ENCODE assay signal across 9 mouse cellular contexts in genomic region chr6:54272556-54273378, GRCm38 (mm10). TPM values are rescaled to one million over a fixed set of nuclear protein-coding genes. Genes with fewer than 3 reads are reported as not detected.
DNase-seq lines count a peak whose midpoint lies in the region; ATAC-seq and TF ChIP-seq lines count a peak whose summit lies in the region.
"Had no signal": no experiment of that assay in that cellular context is flagged by ENCODE, and none has a peak within 500 bp of the region (broad histone marks: within the 10 kb centered on the region; RNA-seq: fewer than 3 reads in every experiment).

No protein-coding gene starts in this region.

- no peak overlapping the region for H3K27ac ChIP-seq in forebrain, embryonic 11.5 days (ENCODE audit: low read depth, low read length)
- H3K27ac ChIP-seq in forebrain, embryonic 13.5 days, result no peak overlapping the region
- H3K27ac ChIP-seq in embryonic facial prominence, embryonic 10.5 days (replicated peaks), result peak overlapping the region; percentile 82
- H3K27ac ChIP-seq in lung, postnatal 0 days (ENCODE audit: low read length), result no peak overlapping the region

- peaks cover 9% of the 10 kb centered on the region; the same call in 1 of the 2 replicates for H3K4me1 ChIP-seq in forebrain, embryonic 11.5 days (replicated peaks; ENCODE audit: control insufficient read depth, insufficient read depth, low read length)
- peaks cover 19% of the 10 kb centered on the region for H3K4me1 ChIP-seq in forebrain, embryonic 13.5 days
- peaks cover 65% of the 10 kb centered on the region for H3K4me1 ChIP-seq in embryonic facial prominence, embryonic 10.5 days
- no peaks in the 10 kb centered on the region for H3K4me1 ChIP-seq in lung, postnatal 0 days (ENCODE audit: insufficient read depth, low read depth, low read length)

- no peaks in the 10 kb centered on the region for H3K9me3 ChIP-seq in forebrain, embryonic 11.5 days (ENCODE audit: control insufficient read depth, low read length)
- no peaks in the 10 kb centered on the region for H3K9me3 ChIP-seq in forebrain, embryonic 13.5 days (replicated peaks)
- no peaks in the 10 kb centered on the region for H3K9me3 ChIP-seq in embryonic facial prominence, embryonic 10.5 days
- H3K9me3 ChIP-seq in lung, postnatal 0 days (ENCODE audit: low read length), result no peaks in the 10 kb centered on the region

- intact Hi-C loops in gastrocnemius, postnatal 36 days (cut with DNase I), result no loop called here

- 59% methylated on average over 14 of the region's 14 CpGs for WGBS in forebrain, embryonic 11.5 days
- 65% methylated on average over 14 of the region's 14 CpGs for WGBS in forebrain, embryonic 13.5 days
- 39% methylated on average over 14 of the region's 14 CpGs for WGBS in embryonic facial prominence, embryonic 10.5 days
- WGBS in lung, postnatal 0 days, result 48% methylated on average over 14 of the region's 14 CpGs

- no peak for ATAC-seq in forebrain, embryonic 11.5 days (replicated peaks; ENCODE audit: low FRiP score)
- ATAC-seq in forebrain, embryonic 13.5 days, result no peak
- peak; percentile 80 for ATAC-seq in lung, postnatal 0 days

- no peak overlapping the region for H3K9ac ChIP-seq in forebrain, embryonic 11.5 days (ENCODE audit: low read length)
- no peak overlapping the region for H3K9ac ChIP-seq in forebrain, embryonic 13.5 days
- H3K9ac ChIP-seq in lung, postnatal 0 days (replicated peaks; ENCODE audit: low read depth), result no peak overlapping the region

- TF ChIP-seq CTCF in lung, postnatal 0 days (IDR thresholded peaks at IDR 0.05), result no peak

- no peaks in the 10 kb centered on the region for H3K36me3 ChIP-seq in forebrain, embryonic 11.5 days (ENCODE audit: control insufficient read depth, insufficient read depth, low read length)
- H3K36me3 ChIP-seq in forebrain, embryonic 13.5 days (ENCODE audit: poor library complexity, severe bottlenecking), result no peaks in the 10 kb centered on the region
- H3K36me3 ChIP-seq in embryonic facial prominence, embryonic 10.5 days (replicated peaks), result no peaks in the 10 kb centered on the region
- no peaks in the 10 kb centered on the region for H3K36me3 ChIP-seq in lung, postnatal 0 days (ENCODE audit: insufficient read depth, low read length)

- H3K4me2 ChIP-seq in forebrain, embryonic 11.5 days (ENCODE audit: low read depth, low read length, severe bottlenecking), result no peak overlapping the region
- no peak overlapping the region for H3K4me2 ChIP-seq in forebrain, embryonic 13.5 days
- no peak overlapping the region for H3K4me2 ChIP-seq in lung, postnatal 0 days (replicated peaks; ENCODE audit: low read depth, low read length)

- peak; percentile 53 for DNase-seq in forebrain, embryonic 11.5 days (ENCODE audit: low spot score)
- DNase-seq in layer of hippocampus, adult 18-20 months (ENCODE audit: low spot score in 2 of 2), result peak; percentile 11 to 50
- DNase-seq in layer of hippocampus, postnatal 14 days (ENCODE audit: low spot score in 2 of 2), result no peak
- peak; percentile 52 for DNase-seq in embryonic facial prominence, embryonic 10.5 days (ENCODE audit: low spot score)
- peak; percentile 43 for DNase-seq in lung, postnatal 0 days (ENCODE audit: low spot score)
- no peak for DNase-seq in gastrocnemius, postnatal 36 days
- DNase-seq in cerebellum, adult 18-20 months, result no peak
- DNase-seq: cerebellum, adult 9-11 months had no signal

- no peaks in the 10 kb centered on the region for H3K27me3 ChIP-seq in forebrain, embryonic 11.5 days (ENCODE audit: control insufficient read depth, insufficient read depth, low read length)
- H3K27me3 ChIP-seq in forebrain, embryonic 13.5 days, result no peaks in the 10 kb centered on the region
- peaks cover 17% of the 10 kb centered on the region; the same call in 1 of the 2 replicates for H3K27me3 ChIP-seq in embryonic facial prominence, embryonic 10.5 days (replicated peaks; ENCODE audit: low read depth, poor library complexity, severe bottlenecking)
- H3K27me3 ChIP-seq in lung, postnatal 0 days (replicated peaks; ENCODE audit: insufficient read depth, low read length), result no peaks in the 10 kb centered on the region

- no peak for TF ChIP-seq EP300 in lung, postnatal 0 days (IDR thresholded peaks at IDR 0.05)

- no peak overlapping the region for H3K4me3 ChIP-seq in forebrain, embryonic 11.5 days (ENCODE audit: low read depth, low read length)
- no peak overlapping the region for H3K4me3 ChIP-seq in forebrain, embryonic 13.5 days
- peak overlapping the region; percentile 37 for H3K4me3 ChIP-seq in embryonic facial prominence, embryonic 10.5 days
- H3K4me3 ChIP-seq in lung, postnatal 0 days (ENCODE audit: low read depth, low read length), result no peak overlapping the region

RNA-seq across cellular contexts. Expression of gene Prr15, which starts 52.9 kb away (rescaled TPM):
- polyA plus RNA-seq in forebrain, embryonic 11.5 days (2014; fragmentation: Nextera tagmentation; extraction: Ambion mirVana), result 5.0 and 6.0 TPM in 2 replicates
- polyA plus RNA-seq in forebrain, embryonic 13.5 days (2015; fragmentation: Nextera tagmentation; extraction: Ambion mirVana), result 5.5 and 9.8 TPM in 2 replicates
- total RNA-seq in layer of hippocampus, adult 18-20 months (2021), result 1 to 10 TPM in 1 of 2 experiments, under 1 TPM in 1; 0.74 to 1.0 TPM
- total RNA-seq in layer of hippocampus, postnatal 14 days (2021), result under 1 TPM; 0.62 to 0.99 TPM
- polyA plus RNA-seq in embryonic facial prominence, embryonic 10.5 days (2016; fragmentation: Nextera tagmentation; extraction: Ambion mirVana), result 2.9 and 3.6 TPM in 2 replicates
- 6.8 and 7.6 TPM in 2 replicates for polyA plus RNA-seq in lung, postnatal 0 days (2015; fragmentation: Nextera tagmentation; extraction: Ambion mirVana)
- total RNA-seq in gastrocnemius, postnatal 36 days (2021), result under 1 TPM; 0.61 to 0.64 TPM

Comparison
In these comparisons a context has a peak if more than half of its experiments do, and no peak if none do; other contexts are left out.
1. DNase-seq: peak in forebrain, embryonic 11.5 days (single experiment), layer of hippocampus, adult 18-20 months (2 of 2), embryonic facial prominence, embryonic 10.5 days (single experiment) and lung, postnatal 0 days (single experiment); none in layer of hippocampus, postnatal 14 days (0 of 2), gastrocnemius, postnatal 36 days (0 of 2) and cerebellum, adult 18-20 months (0 of 2).